In genomic region chr16:20535296-20536080, GRCm38 (mm10) we compare ENCODE assay signal across 8 mouse cellular contexts. TPM values are rescaled to one million over a fixed set of nuclear protein-coding genes. Genes with fewer than 3 reads are reported as not detected.
DNase-seq lines count a peak whose midpoint lies in the region; ATAC-seq and TF ChIP-seq lines count a peak whose summit lies in the region.

TSS of gene Ap2m1 (plus strand) at chr16:20535478.

- peak; percentile 97 for ATAC-seq in forebrain, embryonic 11.5 days (replicated peaks; ENCODE audit: low FRiP score)
- peak; percentile 97 for ATAC-seq in heart, embryonic 16.5 days (replicated peaks; ENCODE audit: extremely low read depth, insufficient read depth, low FRiP score)
- ATAC-seq in liver, embryonic 15.5 days (ENCODE audit: insufficient read depth) = peak; percentile 96
- peak; percentile 97 for ATAC-seq in neural tube, embryonic 12.5 days (ENCODE audit: low FRiP score, low read depth)

- H3K4me3 ChIP-seq in CH12.LX (replicated peaks in 1 of 3; ENCODE audit: low read depth in 2 of 3, low read length in 2 of 3, poor library complexity in 1 of 3) = peak within 1 kb of the TSS; percentile 60 to 89 (median 64)
- peak within 1 kb of the TSS; percentile 88 for H3K4me3 ChIP-seq in forebrain, embryonic 11.5 days (ENCODE audit: low read depth, low read length)
- peak within 1 kb of the TSS; percentile 89 for H3K4me3 ChIP-seq in heart, embryonic 16.5 days (ENCODE audit: low read length)
- peak within 1 kb of the TSS; percentile 80 for H3K4me3 ChIP-seq in liver, embryonic 15.5 days (replicated peaks)
- H3K4me3 ChIP-seq in neural tube, embryonic 12.5 days = peak within 1 kb of the TSS; percentile 89

- H3K9ac ChIP-seq in CH12.LX (ENCODE audit: insufficient read depth, low read depth) = peak within 1 kb of the TSS; percentile 93
- peak within 1 kb of the TSS; percentile 94 for H3K9ac ChIP-seq in forebrain, embryonic 11.5 days (ENCODE audit: low read length)
- peak within 1 kb of the TSS; percentile 98 for H3K9ac ChIP-seq in heart, embryonic 16.5 days (ENCODE audit: low read length)
- peak within 1 kb of the TSS; percentile 88 for H3K9ac ChIP-seq in liver, embryonic 15.5 days
- peak within 1 kb of the TSS; percentile 93 for H3K9ac ChIP-seq in neural tube, embryonic 12.5 days

- TF ChIP-seq RAD21 in CH12.LX (IDR thresholded peaks at IDR 0.05; ENCODE audit: low read depth, low read length) = no peak

- DNase-seq in CH12.LX (ENCODE audit: extremely low read depth) = peak; percentile 100
- DNase-seq in c-Kit-positive CD71-positive TER-119-negative erythroid progenitor cells, embryonic 14.5 days (ENCODE audit: low read depth) = peak; percentile 94
- DNase-seq in forebrain, embryonic 11.5 days (ENCODE audit: low spot score) = peak; percentile 98
- DNase-seq in kidney, postnatal 36 days = peak; percentile 95 to 99
- peak; percentile 100 for DNase-seq in telencephalon, adult 2 months (ENCODE audit: low read depth, low spot score)

- TF ChIP-seq EP300 in CH12.LX (IDR thresholded peaks at IDR 0.05; ENCODE audit: low read length) = no peak

- TF ChIP-seq CTCF in CH12.LX (conservative IDR thresholded peaks at IDR 0.05 in 1 of 2, IDR thresholded peaks at IDR 0.05 in 1 of 2; ENCODE audit: low read depth in 2 of 2, low read length in 2 of 2) = no peak

- peak within 1 kb of the TSS; percentile 68 for H3K4me2 ChIP-seq in CH12.LX (ENCODE audit: insufficient read depth, low read depth, poor library complexity, severe bottlenecking)
- H3K4me2 ChIP-seq in forebrain, embryonic 11.5 days (ENCODE audit: low read depth, low read length, severe bottlenecking) = peak within 1 kb of the TSS; percentile 90
- peak within 1 kb of the TSS; percentile 82 for H3K4me2 ChIP-seq in heart, embryonic 16.5 days (ENCODE audit: low read depth, low read length)
- H3K4me2 ChIP-seq in liver, embryonic 15.5 days = peak within 1 kb of the TSS; percentile 79
- peak within 1 kb of the TSS; percentile 66 for H3K4me2 ChIP-seq in neural tube, embryonic 12.5 days (replicated peaks)

- dilution Hi-C loops in CH12.LX (cut with MboI; ENCODE audit: extremely low pct_ligation_motif_present, extremely low pct_unique_long_range_greater_than_20kb, low sequenced_read_pairs) = no loop called here

- H3K27me3 ChIP-seq in CH12.LX (replicated peaks) = no peaks in the 10 kb centered on the region
- H3K27me3 ChIP-seq in forebrain, embryonic 11.5 days (ENCODE audit: control insufficient read depth, insufficient read depth, low read length) = no peaks in the 10 kb centered on the region
- no peaks in the 10 kb centered on the region for H3K27me3 ChIP-seq in heart, embryonic 16.5 days (ENCODE audit: control insufficient read depth, insufficient read depth, low read length)
- no peaks in the 10 kb centered on the region for H3K27me3 ChIP-seq in liver, embryonic 15.5 days
- no peaks in the 10 kb centered on the region for H3K27me3 ChIP-seq in neural tube, embryonic 12.5 days (replicated peaks)

- H3K4me1 ChIP-seq in CH12.LX (ENCODE audit: control insufficient read depth in 1 of 2, insufficient read depth in 2 of 2) = peaks cover 6 to 32% of the 10 kb centered on the region in 2 experiments
- peaks cover 19% of the 10 kb centered on the region; the same call in 1 of the 2 replicates for H3K4me1 ChIP-seq in forebrain, embryonic 11.5 days (replicated peaks; ENCODE audit: control insufficient read depth, insufficient read depth, low read length)
- H3K4me1 ChIP-seq in heart, embryonic 16.5 days (ENCODE audit: control insufficient read depth, insufficient read depth, low read length) = peaks cover 22% of the 10 kb centered on the region
- H3K4me1 ChIP-seq in liver, embryonic 15.5 days (replicated peaks) = peaks cover 35% of the 10 kb centered on the region
- H3K4me1 ChIP-seq in neural tube, embryonic 12.5 days = peaks cover 28% of the 10 kb centered on the region

- peak within 1 kb of the TSS; percentile 33; the same call in 1 of the 2 replicates for H3K27ac ChIP-seq in CH12.LX (ENCODE audit: insufficient read depth, low read depth)
- peak within 1 kb of the TSS; percentile 68 for H3K27ac ChIP-seq in forebrain, embryonic 11.5 days (ENCODE audit: low read depth, low read length)
- peak within 1 kb of the TSS; percentile 92 for H3K27ac ChIP-seq in heart, embryonic 16.5 days (ENCODE audit: low read length)
- peak within 1 kb of the TSS; percentile 96 for H3K27ac ChIP-seq in liver, embryonic 15.5 days (replicated peaks)
- H3K27ac ChIP-seq in neural tube, embryonic 12.5 days = peak within 1 kb of the TSS; percentile 74

- no peaks in the 10 kb centered on the region for H3K9me3 ChIP-seq in CH12.LX (replicated peaks; ENCODE audit: low read length)
- no peaks in the 10 kb centered on the region for H3K9me3 ChIP-seq in forebrain, embryonic 11.5 days (ENCODE audit: control insufficient read depth, low read length)
- H3K9me3 ChIP-seq in heart, embryonic 16.5 days (replicated peaks; ENCODE audit: control insufficient read depth, low read length) = no peaks in the 10 kb centered on the region
- no peaks in the 10 kb centered on the region for H3K9me3 ChIP-seq in liver, embryonic 15.5 days (replicated peaks)
- no peaks in the 10 kb centered on the region for H3K9me3 ChIP-seq in neural tube, embryonic 12.5 days

- in situ Hi-C loops in CH12.LX (cut with MboI; ENCODE audit: low pct_ligation_motif_present, low pct_unique_long_range_greater_than_20kb, low sequenced_read_pairs) = no loop called here

- peaks cover 40 to 58% of the 10 kb centered on the region in 2 experiments for H3K36me3 ChIP-seq in CH12.LX (replicated peaks in 1 of 2; ENCODE audit: control insufficient read depth in 1 of 2, insufficient read depth in 1 of 2, low read length in 1 of 2)
- peaks cover 10% of the 10 kb centered on the region; the same call in 1 of the 2 replicates for H3K36me3 ChIP-seq in forebrain, embryonic 11.5 days (ENCODE audit: control insufficient read depth, insufficient read depth, low read length)
- H3K36me3 ChIP-seq in heart, embryonic 16.5 days (ENCODE audit: control insufficient read depth, insufficient read depth) = peaks cover 51% of the 10 kb centered on the region
- peaks cover 53% of the 10 kb centered on the region for H3K36me3 ChIP-seq in liver, embryonic 15.5 days (replicated peaks)
- H3K36me3 ChIP-seq in neural tube, embryonic 12.5 days = peaks cover 59% of the 10 kb centered on the region

- TF ChIP-seq POLR2A in CH12.LX (IDR thresholded peaks at IDR 0.05; ENCODE audit: low read depth, low read length) = peak; percentile 90

- H3K79me2 ChIP-seq in CH12.LX (replicated peaks; ENCODE audit: control insufficient read depth, extremely low read depth, insufficient read depth, poor library complexity, severe bottlenecking) = peaks cover 36% of the 10 kb centered on the region

- under 1% methylated on average over 52 of the region's 52 CpGs for WGBS in forebrain, embryonic 11.5 days
- WGBS in heart, embryonic 16.5 days = under 1% methylated on average over 52 of the region's 52 CpGs
- under 1% methylated on average over 52 of the region's 52 CpGs for WGBS in liver, embryonic 15.5 days (ENCODE audit: insufficient replicate concordance)
- under 1% methylated on average over 52 of the region's 52 CpGs for WGBS in neural tube, embryonic 12.5 days

TF ChIP-seq in CH12.LX, 34 proteins besides CTCF, POLR2A, EP300 and RAD21 (continues in another document):
- TF ChIP-seq RCOR1 (conservative IDR thresholded peaks at IDR 0.05; ENCODE audit: low read depth, low read length) (no peak), HCFC1 (IDR thresholded peaks at IDR 0.05; ENCODE audit: low read depth, low read length) (peak; percentile 97), ETS1 (conservative IDR thresholded peaks at IDR 0.05; ENCODE audit: low read depth, low read length) (peak; percentile 12; the same call in 1 of the 2 replicates), ELF1 (IDR thresholded peaks at IDR 0.05; ENCODE audit: low read depth, low read length) (peak; percentile 98; the same call in 1 of the 2 replicates), BHLHE40 (IDR thresholded peaks at IDR 0.05; ENCODE audit: low read depth, low read length) (peak; percentile 92), USF1 (IDR thresholded peaks at IDR 0.05; ENCODE audit: low read depth, low read length) (peak; percentile 99), IRF4 (IDR thresholded peaks at IDR 0.05; ENCODE audit: low read depth, low read length) (peak; percentile 83), MYC (IDR thresholded peaks at IDR 0.05; ENCODE audit: low read depth, low read length) (peak; percentile 100), ZC3H11A (IDR thresholded peaks at IDR 0.05; ENCODE audit: low read depth, low read length) (no peak), NELFE (IDR thresholded peaks at IDR 0.05; ENCODE audit: low read depth, low read length) (peak; percentile 87), CHD1 (IDR thresholded peaks at IDR 0.05; ENCODE audit: low read depth, low read length) (no peak), MEF2A (IDR thresholded peaks at IDR 0.05; ENCODE audit: borderline replicate concordance, low read depth, low read length) (peak; percentile 88), E2F4 (IDR thresholded peaks at IDR 0.05; ENCODE audit: insufficient replicate concordance, low read depth, low read length) (0 out of 2 replicates have a peak, but pooled peaks have one; percentile 78), JUN (IDR thresholded peaks at IDR 0.05; ENCODE audit: insufficient read depth, low read depth, low read length) (peak; percentile 80), NRF1 (IDR thresholded peaks at IDR 0.05; ENCODE audit: low read depth, low read length) (peak; percentile 92), ZNF384 (IDR thresholded peaks at IDR 0.05; ENCODE audit: low read depth, low read length) (no peak), TCF12 (IDR thresholded peaks at IDR 0.05; ENCODE audit: low read depth, low read length) (peak; percentile 77), PAX5 (IDR thresholded peaks at IDR 0.05; ENCODE audit: low read length) (no peak), MAX (IDR thresholded peaks at IDR 0.05; ENCODE audit: low read length) (peak; percentile 99), USF2 (conservative IDR thresholded peaks at IDR 0.05; ENCODE audit: low read depth, low read length) (peak; percentile 99), GABPA (IDR thresholded peaks at IDR 0.05; ENCODE audit: insufficient replicate concordance, low read depth, low read length) (peak; percentile 99), ZMIZ1 (IDR thresholded peaks at IDR 0.05; ENCODE audit: low read depth, low read length) (peak; percentile 90), ZKSCAN1 (IDR thresholded peaks at IDR 0.05; ENCODE audit: borderline replicate concordance, low read depth, low read length) (no peak)

RNA-seq across cellular contexts. Expression of gene Ap2m1, which starts in this region (rescaled TPM):
- total RNA-seq in CH12.LX (2012; rRNA removed) = 315 and 343 TPM in 2 replicates
- 375 and 415 TPM in 2 replicates for total RNA-seq in CH12.LX (2014; rRNA removed)
- polyA plus RNA-seq in CH12.LX (2012; ENCODE audit: insufficient read length, low read depth) = 304 and 319 TPM in 2 replicates
- 797 and 824 TPM in 2 replicates for polyA plus RNA-seq in forebrain, embryonic 11.5 days (2014; fragmentation: Nextera tagmentation; extraction: Ambion mirVana)
- polyA plus RNA-seq in heart, embryonic 16.5 days (2015; fragmentation: Nextera tagmentation; extraction: Ambion mirVana) = 444 and 463 TPM in 2 replicates
- 386 and 395 TPM in 2 replicates for polyA plus RNA-seq in liver, embryonic 15.5 days (2015; fragmentation: Nextera tagmentation; extraction: Ambion mirVana)
- polyA plus RNA-seq in neural tube, embryonic 12.5 days (2016; fragmentation: Nextera tagmentation; extraction: Ambion mirVana) = 922 and 966 TPM in 2 replicates

Comparison
In these comparisons a context has a peak if more than half of its experiments do, and no peak if none do; other contexts are left out.
1. Peak in every context shown above with its lines: DNase-seq, ATAC-seq, H3K4me3 ChIP-seq and H3K27ac ChIP-seq.
2. H3K27ac ChIP-seq: peak in every context shown above with its lines; median percentile 96 in liver, embryonic 15.5 days; 92 in heart, embryonic 16.5 days; 74 in neural tube, embryonic 12.5 days; 68 in forebrain, embryonic 11.5 days; 33 in CH12.LX.